Mouse (Mus musculus): ENCODE measurements at regions not wholly inside any gene's neighbourhood (a gene's known extent, or its start where the extent isn't known, plus 50 kb on each side); places are given as distances from the start of the nearest gene placed in this dataset.
A peak's percentile ranks its signal among the peaks of the same experiment; 100 is the strongest.

- ATAC-seq: peak; percentile 80
- WGBS: 70% methylated on average over 9 of the region's 9 CpGs
- no peaks in the 10 kb centered on the region for H3K4me1 ChIP-seq
These were observed 57.0 kb upstream of the Lama4 start for GRCm38 (mm10) chr10:38908277-38908676.

GRCm38 (mm10) chr10:38909152-38909732 is 56.1 kb upstream of the Lama4 start:
- no peak overlapping the region for H3K9ac ChIP-seq
- H3K9me3 ChIP-seq (replicated peaks): no peaks in the 10 kb centered on the region
- no peak overlapping the region for H3K4me3 ChIP-seq
- H3K27me3 ChIP-seq: no peaks in the 10 kb centered on the region
- H3K27ac ChIP-seq: no peak overlapping the region
- H3K36me3 ChIP-seq (ENCODE audit: poor library complexity, severe bottlenecking): no peaks in the 10 kb centered on the region
- no peak for ATAC-seq
- no peaks in the 10 kb centered on the region for H3K4me1 ChIP-seq
- no peak overlapping the region for H3K4me2 ChIP-seq
- WGBS: 96% methylated on average over 1 of the region's 1 CpGs

More at GRCm38 (mm10) chr10:38908277-38908676, 57.0 kb upstream of the Lama4 start:
- H3K9ac ChIP-seq: no peak overlapping the region
- no peaks in the 10 kb centered on the region for H3K9me3 ChIP-seq (replicated peaks)
- H3K4me2 ChIP-seq: no peak overlapping the region
- H3K36me3 ChIP-seq (ENCODE audit: poor library complexity, severe bottlenecking): no peaks in the 10 kb centered on the region
- H3K27ac ChIP-seq: no peak overlapping the region
- H3K27me3 ChIP-seq: no peaks in the 10 kb centered on the region
- H3K4me3 ChIP-seq: no peak overlapping the region

GRCm38 (mm10) chr10:38909843-38910242 is 55.5 kb upstream of the Lama4 start:
- H3K36me3 ChIP-seq (ENCODE audit: poor library complexity, severe bottlenecking): no peaks in the 10 kb centered on the region
- no peak overlapping the region for H3K27ac ChIP-seq
- no peak overlapping the region for H3K4me3 ChIP-seq
- H3K27me3 ChIP-seq: no peaks in the 10 kb centered on the region
- WGBS: 85% methylated on average over 2 of the region's 2 CpGs
- H3K4me1 ChIP-seq: no peaks in the 10 kb centered on the region
- no peak for ATAC-seq
- H3K9ac ChIP-seq: no peak overlapping the region
- no peaks in the 10 kb centered on the region for H3K9me3 ChIP-seq (replicated peaks)
- no peak overlapping the region for H3K4me2 ChIP-seq

GRCm38 (mm10) chr10:38913013-38913412 is 52.3 kb upstream of the Lama4 start:
- H3K27me3 ChIP-seq: no peaks in the 10 kb centered on the region

More at GRCm38 (mm10) chr10:38913013-38913412, 52.3 kb upstream of the Lama4 start:
- Histone ChIP-seq H3K9ac (no peak overlapping the region), H3K4me1 (no peaks in the 10 kb centered on the region), H3K27ac (no peak overlapping the region), H3K4me2 (no peak overlapping the region), H3K9me3 (replicated peaks) (no peaks in the 10 kb centered on the region), H3K36me3 (ENCODE audit: poor library complexity, severe bottlenecking) (no peaks in the 10 kb centered on the region), H3K4me3 (no peak overlapping the region)
- 87% methylated on average over 2 of the region's 2 CpGs for WGBS
- ATAC-seq: no peak

Data from forebrain, embryonic 13.5 days (tissue).